Mouse (Mus musculus) CH12F3 (cell line): ENCODE measurements at regions not wholly inside any gene's neighbourhood (a gene's known extent, or its start where the extent isn't known, plus 50 kb on each side); places are given as distances from the start of the nearest gene placed in this dataset.

Source experiments
- in situ Hi-C: fragments of 300-500 bp; cut with MboI; formaldehyde crosslinking; loops from 2 replicates; pipeline ENCODE4 v1.14.3; 2020; ENCODE audit warnings: low sequenced_read_pairs

GRCm38 (mm10) chr3:79996803-79997202 lies 112.5 kb downstream of the Fam198b start:
- in situ Hi-C loops: no loop called here

GRCm38 (mm10) chr3:80002335-80002734 lies 118.0 kb downstream of the Fam198b start:
- in situ Hi-C loops: no loop called here

GRCm38 (mm10) chr3:80003300-80004090 lies 119.2 kb downstream of the Fam198b start:
- in situ Hi-C loops: no loop called here

- in situ Hi-C loops: no loop called here
These were observed 120.2 kb downstream of the Fam198b start for GRCm38 (mm10) chr3:80004556-80004955.

GRCm38 (mm10) chr3:80004966-80005365 lies 120.6 kb downstream of the Fam198b start:
- in situ Hi-C loops: no loop called here

GRCm38 (mm10) chr3:80005371-80005770 lies 121.0 kb downstream of the Fam198b start:
- in situ Hi-C loops: no loop called here

GRCm38 (mm10) chr3:80006263-80006662 lies 121.9 kb downstream of the Fam198b start:
- in situ Hi-C loops: no loop called here

- in situ Hi-C loops: no loop called here
These were observed 122.7 kb downstream of the Fam198b start for GRCm38 (mm10) chr3:80007006-80007405.

GRCm38 (mm10) chr3:80009275-80009674 lies 124.9 kb downstream of the Fam198b start:
- in situ Hi-C loops: no loop called here

GRCm38 (mm10) chr3:80025795-80026194 lies 141.5 kb downstream of the Fam198b start:
- in situ Hi-C loops: no loop called here

- in situ Hi-C loops: no loop called here
These were observed 148.7 kb downstream of the Fam198b start for GRCm38 (mm10) chr3:80033071-80033470.

GRCm38 (mm10) chr3:80038553-80039129 lies 154.3 kb downstream of the Fam198b start:
- in situ Hi-C loops: no loop called here

GRCm38 (mm10) chr3:80042756-80043484 lies 158.6 kb downstream of the Fam198b start:
- in situ Hi-C loops: no loop called here

GRCm38 (mm10) chr3:80049495-80050225 lies 165.3 kb downstream of the Fam198b start:
- in situ Hi-C loops: no loop called here

- in situ Hi-C loops: no loop called here
These were observed 166.6 kb downstream of the Fam198b start for GRCm38 (mm10) chr3:80050920-80051319.

GRCm38 (mm10) chr3:80051963-80052362 lies 167.6 kb downstream of the Fam198b start:
- in situ Hi-C loops: no loop called here

GRCm38 (mm10) chr3:80052879-80053278 lies 168.5 kb downstream of the Fam198b start:
- in situ Hi-C loops: no loop called here

- in situ Hi-C loops: no loop called here
These were observed 169.1 kb downstream of the Fam198b start for GRCm38 (mm10) chr3:80053435-80053834.

GRCm38 (mm10) chr3:80056636-80057350 lies 172.5 kb downstream of the Fam198b start:
- in situ Hi-C loops: no loop called here

GRCm38 (mm10) chr3:80058722-80059121 lies 174.4 kb downstream of the Fam198b start:
- in situ Hi-C loops: no loop called here
